In the genomic region with DNA sequence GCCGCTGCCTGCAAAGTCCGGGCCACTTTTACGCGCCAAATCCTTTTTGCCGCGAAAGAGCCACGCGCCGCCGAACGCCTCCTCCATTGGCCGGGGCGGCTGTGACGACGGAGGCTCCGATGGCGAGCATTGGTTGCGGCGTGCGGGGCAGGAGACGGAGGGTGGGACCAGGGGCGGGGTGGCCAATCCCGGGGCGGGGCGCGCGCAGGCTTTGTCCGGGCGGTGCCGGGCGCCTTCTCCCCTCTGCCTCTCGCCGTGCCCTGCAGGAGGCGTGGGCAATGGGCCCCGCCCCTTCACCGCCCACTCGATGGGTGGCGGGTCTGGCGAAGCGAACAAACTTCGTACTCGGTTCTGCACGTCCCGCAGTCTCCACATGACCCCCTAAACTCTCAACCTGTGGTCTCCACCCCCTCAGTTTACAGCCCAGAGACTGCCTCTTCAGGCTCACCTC, we compare ENCODE assay signal across 8 mouse cellular contexts. TPM values are rescaled to one million over a fixed set of nuclear protein-coding genes. Genes with fewer than 3 reads are reported as not detected.
DNase-seq lines count a peak whose midpoint lies in the region; ATAC-seq lines count a peak whose summit lies in the region.

TSS of gene E2f1 (minus strand) at position 57 of the 451 bp plus-strand sequence.

- H3K9me3 ChIP-seq in forebrain, embryonic 10.5 days, result no peaks in the 10 kb centered on the region
- no peaks in the 10 kb centered on the region for H3K9me3 ChIP-seq in heart, embryonic 16.5 days (replicated peaks; ENCODE audit: control insufficient read depth, low read length)
- no peaks in the 10 kb centered on the region for H3K9me3 ChIP-seq in liver, embryonic 15.5 days (replicated peaks)
- no peaks in the 10 kb centered on the region for H3K9me3 ChIP-seq in neural tube, embryonic 12.5 days

- H3K4me1 ChIP-seq in forebrain, embryonic 10.5 days, result peaks cover 61% of the 10 kb centered on the region
- H3K4me1 ChIP-seq in heart, embryonic 16.5 days (ENCODE audit: control insufficient read depth, insufficient read depth, low read length), result peaks cover 25% of the 10 kb centered on the region
- peaks cover 62% of the 10 kb centered on the region for H3K4me1 ChIP-seq in liver, embryonic 15.5 days (replicated peaks)
- H3K4me1 ChIP-seq in neural tube, embryonic 12.5 days, result peaks cover 46% of the 10 kb centered on the region

- H3K4me2 ChIP-seq in heart, embryonic 16.5 days (ENCODE audit: low read depth, low read length), result peak within 1 kb of the TSS; percentile 84
- H3K4me2 ChIP-seq in liver, embryonic 15.5 days, result peak within 1 kb of the TSS; percentile 96
- H3K4me2 ChIP-seq in neural tube, embryonic 12.5 days (replicated peaks), result peak within 1 kb of the TSS; percentile 96

- peak; percentile 94 for ATAC-seq in CD4-positive, CD25-positive, alpha-beta regulatory T cell, adult 4 months
- peak; percentile 96 for ATAC-seq in heart, embryonic 16.5 days (replicated peaks; ENCODE audit: extremely low read depth, insufficient read depth, low FRiP score)
- ATAC-seq in liver, embryonic 15.5 days (ENCODE audit: insufficient read depth), result peak; percentile 95
- peak; percentile 97 for ATAC-seq in neural tube, embryonic 12.5 days (ENCODE audit: low FRiP score, low read depth)

- peak; percentile 89 for DNase-seq in c-Kit-negative CD71-positive TER-119-positive erythroid progenitor cells, embryonic 14.5 days (ENCODE audit: low read depth, low spot score)
- peak; percentile 98 for DNase-seq in forebrain, embryonic 10.5 days (ENCODE audit: extremely low spot score, low spot score)
- DNase-seq in kidney, postnatal 36 days, result peak; percentile 95 to 97
- DNase-seq in telencephalon, adult 2 months (ENCODE audit: low read depth, low spot score), result peak; percentile 86

- H3K27me3 ChIP-seq in forebrain, embryonic 10.5 days (ENCODE audit: poor library complexity, severe bottlenecking), result peaks cover 10% of the 10 kb centered on the region; the same call in 1 of the 2 replicates
- H3K27me3 ChIP-seq in heart, embryonic 16.5 days (ENCODE audit: control insufficient read depth, insufficient read depth, low read length), result no peaks in the 10 kb centered on the region
- no peaks in the 10 kb centered on the region for H3K27me3 ChIP-seq in liver, embryonic 15.5 days
- no peaks in the 10 kb centered on the region for H3K27me3 ChIP-seq in neural tube, embryonic 12.5 days (replicated peaks)

- peak within 1 kb of the TSS; percentile 88 for H3K4me3 ChIP-seq in forebrain, embryonic 10.5 days
- peak within 1 kb of the TSS; percentile 77 for H3K4me3 ChIP-seq in heart, embryonic 16.5 days (ENCODE audit: low read length)
- peak within 1 kb of the TSS; percentile 87 for H3K4me3 ChIP-seq in liver, embryonic 15.5 days (replicated peaks)
- peak within 1 kb of the TSS; percentile 84 for H3K4me3 ChIP-seq in neural tube, embryonic 12.5 days

- peak within 1 kb of the TSS; percentile 79 for H3K9ac ChIP-seq in heart, embryonic 16.5 days (ENCODE audit: low read length)
- H3K9ac ChIP-seq in liver, embryonic 15.5 days, result peak within 1 kb of the TSS; percentile 77
- H3K9ac ChIP-seq in neural tube, embryonic 12.5 days, result peak within 1 kb of the TSS; percentile 77

- under 1% methylated on average over 44 of the region's 44 CpGs for WGBS in forebrain, embryonic 10.5 days
- under 1% methylated on average over 44 of the region's 44 CpGs for WGBS in heart, embryonic 16.5 days
- 0% methylated on average over 42 of the region's 44 CpGs for WGBS in liver, embryonic 15.5 days (ENCODE audit: insufficient replicate concordance)
- WGBS in neural tube, embryonic 12.5 days, result under 1% methylated on average over 44 of the region's 44 CpGs

- peaks cover 20% of the 10 kb centered on the region for H3K36me3 ChIP-seq in forebrain, embryonic 10.5 days (replicated peaks)
- H3K36me3 ChIP-seq in heart, embryonic 16.5 days (ENCODE audit: control insufficient read depth, insufficient read depth), result no peaks in the 10 kb centered on the region
- peaks cover 13% of the 10 kb centered on the region; the same call in 1 of the 2 replicates for H3K36me3 ChIP-seq in liver, embryonic 15.5 days (replicated peaks)
- H3K36me3 ChIP-seq in neural tube, embryonic 12.5 days, result no peaks in the 10 kb centered on the region

- H3K27ac ChIP-seq in forebrain, embryonic 10.5 days, result peak within 1 kb of the TSS; percentile 98
- H3K27ac ChIP-seq in heart, embryonic 16.5 days (ENCODE audit: low read length), result peak within 1 kb of the TSS; percentile 76
- H3K27ac ChIP-seq in liver, embryonic 15.5 days (replicated peaks), result peak within 1 kb of the TSS; percentile 90
- peak within 1 kb of the TSS; percentile 65 for H3K27ac ChIP-seq in neural tube, embryonic 12.5 days

RNA-seq across cellular contexts. Expression of gene E2f1, which starts in this region (rescaled TPM):
- 1 to 10 TPM in 1 of 2 experiments, under 1 TPM in 1; 0.42 to 1.5 TPM for polyA plus RNA-seq in CD4-positive, CD25-positive, alpha-beta regulatory T cell, adult 4 months (2017; shearing (Covaris generic))
- polyA plus RNA-seq in forebrain, embryonic 10.5 days (2016; fragmentation: Nextera tagmentation; extraction: Ambion mirVana), result 27.8 and 28.6 TPM in 2 replicates
- polyA plus RNA-seq in heart, embryonic 16.5 days (2015; fragmentation: Nextera tagmentation; extraction: Ambion mirVana), result 18.9 and 22.1 TPM in 2 replicates
- 19.2 and 23.9 TPM in 2 replicates for polyA plus RNA-seq in liver, embryonic 15.5 days (2015; fragmentation: Nextera tagmentation; extraction: Ambion mirVana)
- 29.9 and 30.8 TPM in 2 replicates for polyA plus RNA-seq in neural tube, embryonic 12.5 days (2016; fragmentation: Nextera tagmentation; extraction: Ambion mirVana)

Comparison
In these comparisons a context has a peak if more than half of its experiments do, and no peak if none do; other contexts are left out.
1. Peak in every context shown above with its lines: DNase-seq, ATAC-seq, H3K4me3 ChIP-seq and H3K27ac ChIP-seq.